Mouse (Mus musculus): Measurements from ENCODE around the gene Commd7.
A peak's percentile ranks its signal among the peaks of the same experiment; 100 is the strongest.
"Not testable (repeated sequence)": the region's sequence is repeated elsewhere in the genome, so short reads cannot be mapped to it uniquely, and the experiment has no call there.

The Commd7 gene

DNA sequence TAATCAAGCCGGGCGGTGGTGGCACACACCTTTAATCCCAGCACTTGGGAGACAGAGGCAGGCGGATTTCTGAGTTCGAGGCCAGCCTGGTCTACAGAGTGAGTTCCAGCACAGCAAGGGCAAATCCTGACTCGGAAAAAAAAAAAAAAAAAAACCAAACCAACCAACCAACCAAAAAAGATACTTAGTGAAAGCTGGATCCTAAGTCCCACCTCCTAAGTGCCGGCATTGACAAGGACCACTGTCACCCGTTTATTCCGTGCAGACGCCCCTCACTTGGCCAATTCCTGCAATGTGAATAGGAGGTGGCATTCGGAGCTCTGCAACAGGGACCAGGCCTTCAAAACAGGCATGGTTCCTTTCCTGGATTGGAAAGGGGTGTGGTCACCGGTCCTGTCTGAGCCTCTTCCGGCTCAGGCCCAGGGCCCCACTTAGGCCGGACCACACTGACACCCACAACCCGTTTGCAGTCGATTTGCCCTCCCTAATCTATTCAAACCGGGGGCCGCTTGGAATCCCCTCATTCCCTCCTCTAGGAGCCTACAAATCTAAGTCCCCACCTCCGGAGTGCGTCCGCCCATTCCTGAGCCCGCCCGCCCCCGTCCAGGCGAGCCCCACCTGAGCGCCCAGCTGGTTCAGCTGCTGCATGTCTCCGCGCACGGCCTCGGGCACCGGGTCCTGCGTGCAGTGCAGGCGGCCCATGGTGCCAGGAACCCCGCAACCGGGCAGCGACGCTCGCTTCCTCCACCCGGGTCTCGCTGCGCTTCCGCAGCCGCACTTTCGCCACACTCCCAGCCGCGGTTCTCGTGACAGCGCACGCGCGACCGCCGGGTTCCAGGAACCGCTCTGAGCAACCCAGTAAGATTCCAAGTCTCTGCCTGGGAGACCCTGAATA lies at the start of gene Commd7:
Commd7 (minus strand) TSS at position 806 of the 895 bp plus-strand sequence.
- DNase-seq, result peak; percentile 84

GRCm38 (mm10) chr2:153679959-153680358 lies 47.4 kb upstream of the Commd7 start:
- no peak for DNase-seq

DNA sequence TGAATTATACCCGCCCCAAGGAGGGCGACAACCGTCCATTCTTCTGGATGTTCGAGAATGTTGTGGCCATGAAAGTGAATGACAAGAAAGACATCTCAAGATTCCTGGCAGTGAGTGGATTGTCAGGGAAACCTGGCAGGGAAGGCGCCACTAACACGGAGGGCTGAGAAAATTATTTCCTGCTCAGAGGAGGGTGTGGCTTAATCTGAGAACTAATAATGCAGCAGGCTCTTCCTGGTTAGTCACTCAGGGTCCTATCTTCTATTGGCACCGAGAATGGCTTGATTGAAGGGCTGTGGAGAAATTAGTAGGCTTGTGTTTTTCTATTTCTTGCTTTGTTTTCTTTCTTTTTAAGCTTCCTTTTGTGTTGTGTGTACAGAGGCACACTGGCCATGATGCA lies 45.0 kb upstream of the Commd7 start:
- DNase-seq, result no peak

GRCm38 (mm10) chr2:153676944-153677343 lies 44.4 kb upstream of the Commd7 start:
- DNase-seq, result no peak

DNA sequence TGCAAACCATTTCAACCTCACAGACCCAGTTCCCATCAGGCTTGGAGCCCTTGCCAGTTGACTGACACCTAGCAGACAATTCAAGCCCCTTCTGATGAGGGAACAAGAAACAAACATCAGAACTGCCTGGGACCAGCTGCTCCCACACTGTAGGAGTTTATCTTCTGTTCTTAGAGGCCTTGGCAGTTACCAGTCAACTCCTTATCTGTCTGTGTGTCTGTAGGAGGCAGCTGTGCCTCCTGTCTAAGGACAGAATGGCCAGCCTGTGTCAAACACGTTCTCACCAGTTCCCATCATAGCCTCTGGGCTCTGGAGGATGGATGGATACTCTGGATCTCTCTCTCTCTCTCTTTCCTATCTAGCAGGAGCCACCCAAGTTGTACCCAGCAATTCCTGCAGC lies 42.8 kb upstream of the Commd7 start:
- not testable (repeated sequence) for DNase-seq

DNA sequence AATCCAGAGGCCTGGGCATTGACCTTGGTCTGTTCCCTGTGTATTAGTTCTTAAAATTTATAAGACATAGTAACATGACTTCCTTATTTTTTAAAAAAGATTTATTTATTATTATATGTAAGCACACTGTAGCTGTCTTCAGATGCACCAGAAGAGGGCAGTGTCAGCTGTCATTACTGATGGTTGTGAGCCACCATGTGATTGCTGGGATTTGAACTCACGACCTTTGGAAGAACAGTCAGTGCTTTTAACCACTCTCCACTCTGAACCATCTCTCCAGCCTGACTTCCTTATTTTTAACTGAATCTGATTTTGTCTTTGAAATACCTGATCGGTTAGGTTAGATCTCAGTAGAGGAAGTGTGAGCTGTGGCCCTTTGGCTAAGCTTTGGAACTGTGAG lies 40.0 kb upstream of the Commd7 start:
- no peak for DNase-seq

DNA sequence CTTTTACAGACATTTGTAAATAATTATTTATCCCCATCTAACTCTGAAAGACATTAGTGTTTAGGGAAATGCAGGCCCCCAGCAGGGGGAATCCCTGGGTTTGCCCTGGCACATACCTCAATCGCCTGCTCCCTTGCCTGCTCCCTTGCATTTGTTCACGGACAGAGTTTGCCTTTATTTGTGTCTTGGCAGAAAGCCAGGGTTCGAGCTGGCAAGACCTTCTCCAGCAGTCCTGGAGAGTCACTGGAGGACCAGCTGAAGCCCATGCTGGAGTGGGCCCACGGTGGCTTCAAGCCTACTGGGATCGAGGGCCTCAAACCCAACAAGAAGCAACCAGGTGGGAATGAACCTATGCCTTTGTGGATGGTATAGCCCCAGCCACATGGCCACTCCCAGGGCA lies 37.5 kb upstream of the Commd7 start:
- peak; percentile 13 for DNase-seq

GRCm38 (mm10) chr2:153668754-153669376 lies 36.3 kb upstream of the Commd7 start:
- peak; percentile 16 for DNase-seq

- DNase-seq, result no peak
Observed at GRCm38 (mm10) chr2:153665401-153665800, 32.8 kb upstream of the Commd7 start.

- no peak for DNase-seq
Observed at GRCm38 (mm10) chr2:153660616-153661015, 28.0 kb upstream of the Commd7 start.

DNA sequence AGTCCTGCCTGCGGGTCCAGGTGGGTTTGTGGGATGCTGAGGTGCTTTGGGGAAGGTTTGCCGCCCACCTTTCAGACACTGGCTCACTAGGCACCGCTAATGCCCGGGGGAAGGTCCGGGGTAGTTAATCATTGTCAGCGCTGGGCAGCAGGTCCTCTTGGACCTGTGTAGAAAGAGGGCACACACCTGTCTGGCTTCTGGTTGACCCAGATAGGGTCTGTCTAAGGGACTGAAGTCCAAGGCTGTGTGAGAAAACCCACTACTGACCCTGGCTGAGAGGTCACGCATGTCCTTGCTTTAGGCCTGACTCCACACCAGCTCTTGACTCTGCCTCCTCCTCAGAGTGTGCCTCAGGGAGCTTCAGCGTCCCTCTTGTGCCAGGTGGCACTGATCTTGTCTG lies 25.1 kb upstream of the Commd7 start:
- DNase-seq, result not testable (repeated sequence)

DNA sequence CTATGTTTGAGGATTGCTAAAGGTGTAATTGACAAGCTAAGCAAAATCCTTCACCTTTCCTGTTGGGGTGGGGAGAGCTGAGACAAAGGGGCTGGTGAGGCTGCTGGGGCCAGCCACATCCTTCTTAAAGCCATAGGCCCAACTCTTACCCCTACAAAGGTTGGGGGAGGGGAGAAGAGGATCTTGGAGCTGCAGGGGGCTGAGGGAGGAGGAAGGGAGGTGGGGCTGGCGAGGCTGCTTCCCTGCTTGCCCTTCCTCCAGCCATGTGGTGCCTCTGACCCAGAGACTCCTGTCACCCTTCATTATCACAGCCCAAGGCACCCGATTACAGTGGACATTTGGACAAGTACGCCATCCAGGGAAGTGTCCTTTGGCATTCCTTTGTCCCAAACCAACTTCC lies 19.1 kb upstream of the Commd7 start:
- DNase-seq, result no peak

DNA sequence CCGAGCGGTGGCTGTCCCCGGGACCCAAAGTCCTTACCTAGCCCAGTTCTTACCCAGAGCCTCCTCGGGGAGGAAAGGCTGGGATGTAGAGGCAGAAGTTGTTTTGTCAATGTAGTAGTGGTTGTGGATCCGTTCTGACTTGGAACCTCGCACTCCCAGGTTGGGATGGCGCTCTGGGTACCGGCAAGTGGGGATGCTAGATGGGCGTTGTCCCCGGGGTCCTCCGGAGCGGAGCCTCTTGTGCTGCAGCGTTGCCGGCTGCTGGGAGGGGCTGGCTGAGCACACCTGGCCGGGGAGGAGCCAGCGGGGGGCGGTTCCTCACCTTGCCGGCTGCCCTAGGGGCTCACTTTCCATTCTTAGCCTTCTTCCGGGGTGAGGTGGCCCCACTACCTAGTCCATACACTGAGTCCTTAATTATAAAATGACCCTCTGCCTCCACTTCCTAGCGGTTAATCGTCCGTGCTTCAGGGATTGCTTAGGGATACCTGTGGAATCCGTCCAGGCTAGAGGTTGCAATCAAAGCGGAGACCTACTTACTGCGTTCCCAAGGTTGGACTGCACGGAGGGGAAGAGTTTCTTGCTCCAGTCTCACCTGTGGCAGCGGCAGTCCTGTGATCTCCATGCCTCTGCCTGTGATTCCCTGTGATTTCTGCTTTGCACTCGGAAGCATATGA lies 17.6 kb upstream of the Commd7 start:
- DNase-seq, result no peak

DNA sequence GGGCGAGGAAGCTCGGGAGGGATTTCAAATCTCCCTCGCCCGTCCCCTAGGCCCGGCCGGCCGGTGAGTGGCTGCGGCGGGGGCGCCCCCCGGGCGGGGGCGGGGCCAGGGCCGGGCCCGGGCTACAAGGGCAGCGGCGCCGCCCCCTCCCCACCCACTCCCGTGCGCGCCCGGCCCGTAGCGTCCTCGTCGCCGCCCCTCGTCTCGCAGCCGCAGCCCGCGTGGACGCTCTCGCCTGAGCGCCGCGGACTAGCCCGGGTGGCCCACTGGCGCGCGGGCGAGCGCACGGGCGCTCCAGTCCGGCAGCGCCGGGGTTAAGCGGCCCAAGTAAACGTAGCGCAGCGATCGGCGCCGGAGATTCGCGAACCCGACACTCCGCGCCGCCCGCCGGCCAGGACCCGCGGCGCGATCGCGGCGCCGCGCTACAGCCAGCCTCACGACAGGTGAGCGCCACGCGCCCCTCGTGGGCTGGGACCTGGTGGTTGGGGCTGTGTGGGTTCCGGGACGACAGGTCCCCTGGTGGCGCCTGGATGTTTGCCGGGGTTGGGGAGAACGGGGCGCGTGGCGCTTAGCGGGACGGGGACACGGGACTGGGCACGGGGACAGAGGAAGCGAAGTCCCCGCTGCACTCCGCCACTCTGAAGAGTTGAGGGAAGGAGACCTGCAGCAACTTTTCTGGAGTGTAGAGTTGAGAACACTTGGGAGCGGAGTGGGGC lies 16.9 kb upstream of the Commd7 start, which contains the start of gene Dnmt3b:
Dnmt3b (plus strand) TSS at position 153 of the 716 bp plus-strand sequence.
- peak; percentile 57 for DNase-seq

- no peak for DNase-seq
Observed at GRCm38 (mm10) chr2:153648773-153649297, 16.3 kb upstream of the Commd7 start.

DNA sequence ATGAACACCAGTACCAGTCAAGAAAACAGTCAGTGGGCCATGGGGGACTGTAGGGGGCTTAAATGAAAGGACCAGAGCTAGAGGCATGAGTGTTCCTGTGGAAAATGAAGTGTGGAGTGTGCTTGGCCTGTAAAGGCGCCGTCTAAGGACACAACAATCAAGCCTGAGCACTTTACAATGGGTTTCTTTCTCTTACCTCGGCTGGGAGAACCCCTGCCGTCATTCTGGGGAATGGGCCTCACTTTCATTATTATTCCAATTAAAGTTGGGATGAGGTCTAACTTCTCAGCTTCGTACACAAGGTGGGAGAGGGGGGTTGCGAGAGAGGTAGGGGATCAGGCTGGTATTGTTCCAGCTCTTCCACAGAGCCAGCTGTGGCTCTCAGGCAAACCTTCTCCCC lies 10.4 kb upstream of the Commd7 start:
- no peak for DNase-seq

DNA sequence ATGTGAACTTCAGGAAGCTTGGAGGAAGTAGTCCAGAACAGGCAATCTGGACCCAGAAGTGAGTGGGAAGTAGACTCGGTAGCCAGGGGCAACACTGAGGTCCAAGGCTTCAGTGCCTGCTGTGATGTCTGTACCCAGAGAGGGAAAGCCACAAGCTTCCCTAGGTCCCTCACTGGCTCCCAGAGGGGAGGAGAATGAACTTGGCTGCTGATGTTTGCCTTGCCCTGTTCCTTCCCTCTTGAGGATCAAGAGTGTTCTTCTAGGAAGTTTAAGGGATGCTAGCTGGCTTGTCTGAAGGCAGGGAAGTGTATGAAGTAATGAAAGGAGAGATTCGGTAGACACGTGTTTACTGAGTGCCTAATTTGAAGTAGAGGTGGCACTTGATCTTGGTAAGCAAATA lies 9.9 kb upstream of the Commd7 start:
- DNase-seq, result no peak

DNA sequence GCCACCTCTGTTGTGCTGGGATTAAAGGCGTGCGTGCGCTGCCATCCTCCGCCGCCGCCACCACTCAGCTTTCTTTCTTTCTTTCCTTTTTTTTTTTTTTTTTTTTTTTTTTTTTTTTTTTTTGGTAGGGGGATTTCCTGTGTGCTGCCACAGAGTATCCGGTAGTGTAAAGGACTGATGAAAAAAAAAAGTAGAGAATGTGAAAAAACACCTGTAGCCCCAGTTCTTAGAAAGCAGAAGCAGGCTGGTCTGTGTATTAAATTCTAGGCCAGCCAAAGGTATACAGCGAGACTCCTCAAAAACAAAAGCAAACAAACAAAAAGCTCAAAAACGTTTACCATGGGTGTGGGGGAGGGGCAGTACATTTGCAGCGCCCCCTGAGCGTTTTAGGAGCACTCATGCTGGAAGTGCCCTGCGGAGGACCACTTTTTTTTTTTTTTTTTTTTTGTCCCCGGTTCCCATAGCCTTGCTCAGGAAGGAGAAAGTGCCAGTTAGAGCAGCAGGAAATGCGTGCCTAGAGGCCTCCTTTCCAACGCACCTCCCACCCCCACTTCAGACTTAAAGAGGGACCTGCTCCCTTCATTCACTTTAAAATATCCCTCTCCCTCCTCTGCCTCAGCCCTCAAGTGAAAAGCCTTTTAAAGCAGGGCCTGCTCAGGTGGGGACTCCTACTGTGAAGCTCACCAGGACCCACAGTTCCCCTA lies 6.5 kb upstream of the Commd7 start:
- no peak for DNase-seq

DNA sequence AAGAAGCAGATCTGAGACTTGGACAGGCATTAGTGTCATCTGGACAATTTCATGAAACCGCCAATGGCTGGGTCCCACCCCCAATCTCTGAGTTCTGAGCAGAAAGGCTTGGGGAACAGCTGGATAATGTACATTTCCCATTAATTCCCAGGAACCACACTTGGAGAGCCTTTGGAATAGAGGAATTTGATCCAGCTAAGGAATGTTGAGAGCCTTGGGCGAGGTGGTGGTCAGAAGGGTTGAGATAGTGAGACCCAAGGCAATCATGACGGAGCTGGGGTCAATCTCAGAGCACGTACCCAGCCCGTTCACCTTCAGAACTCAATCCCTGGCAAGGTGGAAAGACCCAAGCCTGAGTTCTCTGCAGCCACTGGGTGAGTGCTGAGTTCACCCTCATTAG lies 678 bp upstream of the Commd7 start:
- DNase-seq, result no peak

- no peak for DNase-seq
Observed at GRCm38 (mm10) chr2:153632871-153633226, 268 bp upstream of the Commd7 start.

GRCm38 (mm10) chr2:153630950-153631349 lies 1.6 kb downstream of the Commd7 start:
- no peak for DNase-seq

DNA sequence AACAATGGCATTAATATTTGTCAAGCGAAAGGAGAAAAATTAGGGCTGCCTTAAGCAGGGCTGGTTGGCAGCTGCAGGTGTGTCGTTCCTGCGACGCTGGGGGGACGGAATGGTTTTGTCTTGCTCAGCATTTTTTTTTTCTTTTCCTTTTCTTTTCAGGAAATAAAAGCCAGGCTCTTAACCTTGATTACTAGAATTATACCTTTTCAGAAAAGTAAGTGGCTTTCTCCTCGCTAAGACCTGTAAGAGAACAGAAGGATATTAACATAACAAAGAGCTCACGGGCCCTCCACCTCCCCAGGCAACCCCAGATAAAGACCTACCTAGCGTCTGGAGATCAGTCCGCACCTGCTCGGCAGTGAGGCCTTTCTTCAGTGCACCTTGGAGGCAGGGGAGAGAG lies 10.1 kb downstream of the Commd7 start:
- no peak for DNase-seq
